Mouse (Mus musculus): ENCODE measurements around the gene Natd1.

Natd1 gene

GRCm38 (mm10) chr11:60931869-60932481 is 17.4 kb upstream of the Natd1 start, which contains the start of gene Map2k3:
Map2k3 (plus strand) TSS chr11:60932033.
- peak; percentile 93 to 95 for DNase-seq

- no peak for DNase-seq
Observed at GRCm38 (mm10) chr11:60931282-60931868, 16.8 kb upstream of the Natd1 start.

- no peak for DNase-seq
Observed at GRCm38 (mm10) chr11:60930724-60931281, 16.3 kb upstream of the Natd1 start.

DNA sequence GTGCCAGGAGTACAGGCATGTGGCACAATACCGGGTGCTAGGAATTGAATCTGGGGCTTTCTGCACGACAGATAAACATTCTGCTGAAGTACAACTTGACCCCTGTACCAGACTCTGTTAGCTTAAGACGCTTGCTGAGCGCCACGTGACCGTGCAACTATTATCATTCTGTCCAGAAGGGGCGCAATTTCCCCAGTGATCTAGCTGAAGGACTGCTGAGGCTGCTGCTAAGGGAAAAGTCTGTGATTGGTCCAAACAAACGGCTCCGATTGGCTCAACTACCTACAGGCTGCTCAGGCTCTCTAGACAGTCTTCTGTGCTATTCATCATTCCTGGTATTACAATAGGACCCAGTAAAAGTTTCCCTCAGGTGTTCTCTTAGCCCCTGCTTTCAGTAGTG is 12.7 kb upstream of the Natd1 start:
- DNase-seq = peak; percentile 82 to 83

DNA sequence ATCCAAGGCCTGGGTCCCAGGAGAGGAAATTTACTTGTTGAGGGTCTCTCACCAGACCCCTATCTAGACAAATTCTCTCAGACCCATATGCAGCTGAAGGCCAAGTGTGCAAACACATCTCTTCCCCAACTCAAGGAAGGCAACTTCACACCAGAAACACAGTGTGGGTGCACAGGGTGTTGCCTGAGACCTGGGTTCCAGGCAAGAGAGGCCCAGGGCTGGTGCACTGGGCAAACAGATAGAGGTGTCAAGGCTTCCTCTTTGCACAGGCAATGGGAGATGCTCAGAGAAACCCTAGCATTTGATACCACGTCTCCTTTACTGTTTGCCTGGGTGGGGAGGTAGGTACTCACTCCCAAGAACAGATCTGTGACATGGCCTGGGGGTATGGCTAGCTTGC is 10.4 kb upstream of the Natd1 start:
- DNase-seq = no peak

- DNase-seq = no peak
Observed at GRCm38 (mm10) chr11:60924498-60924897, 9.9 kb upstream of the Natd1 start.

DNA sequence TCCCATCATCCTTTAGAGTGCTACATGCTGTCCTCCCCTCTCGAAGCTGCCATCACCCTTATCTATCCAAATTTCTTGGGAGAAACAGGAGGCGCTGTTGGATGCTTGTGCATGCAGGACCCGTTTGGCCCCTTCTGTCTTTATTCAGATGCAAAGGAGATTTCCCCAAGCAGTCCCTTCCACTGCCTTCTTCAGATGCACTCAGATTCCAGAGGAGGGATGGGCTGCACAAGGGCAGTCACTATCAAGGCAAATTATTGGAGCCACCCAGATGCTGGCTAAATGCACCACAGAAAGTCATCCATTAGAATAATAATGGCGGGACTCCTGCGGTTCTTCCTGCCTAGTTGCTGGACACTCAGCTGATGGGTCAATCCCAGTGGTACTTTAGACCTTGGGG is 8.4 kb upstream of the Natd1 start:
- DNase-seq = no peak

DNA sequence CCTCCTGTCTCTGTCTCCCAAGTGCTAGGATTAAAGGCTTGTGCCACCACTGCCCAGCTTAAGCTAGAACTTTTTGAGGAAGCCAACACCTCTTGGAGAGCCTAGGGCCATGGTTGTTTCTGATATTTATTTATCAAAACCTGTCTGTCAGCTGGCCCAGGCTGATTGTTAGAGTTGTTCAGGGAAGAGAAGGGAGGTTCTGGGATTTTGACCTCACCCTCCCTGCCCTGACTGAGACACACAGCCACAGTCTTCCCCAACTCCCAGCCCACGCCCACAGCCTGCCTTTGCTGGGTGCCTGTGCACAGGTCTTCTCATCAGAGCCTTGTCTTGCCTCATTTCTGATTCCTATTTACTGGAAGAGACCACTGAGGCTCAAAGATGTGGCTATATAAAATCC is 7.6 kb upstream of the Natd1 start:
- DNase-seq = no peak

- DNase-seq = no peak
Observed at GRCm38 (mm10) chr11:60920021-60920420, 5.5 kb upstream of the Natd1 start.

DNA sequence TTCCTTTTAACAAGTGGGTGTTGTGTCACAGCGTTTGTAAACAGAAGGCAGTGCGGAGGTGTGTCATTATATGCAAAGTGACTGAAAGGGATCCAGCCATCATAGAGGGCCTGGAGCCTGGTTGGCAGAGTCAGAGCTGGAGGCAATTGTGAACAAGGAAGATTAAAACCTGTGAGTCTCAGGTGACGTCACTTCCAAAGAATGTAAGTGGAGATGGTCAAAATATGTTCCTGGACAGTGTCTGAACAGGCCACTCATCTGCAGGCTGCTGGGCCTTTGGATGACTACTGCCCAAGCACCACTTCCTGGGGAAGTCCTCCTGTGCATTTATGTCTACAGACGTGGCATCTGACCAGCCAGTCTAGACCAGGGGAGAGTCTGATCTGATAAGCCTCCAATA is 651 bp upstream of the Natd1 start:
- no peak for DNase-seq

DNA sequence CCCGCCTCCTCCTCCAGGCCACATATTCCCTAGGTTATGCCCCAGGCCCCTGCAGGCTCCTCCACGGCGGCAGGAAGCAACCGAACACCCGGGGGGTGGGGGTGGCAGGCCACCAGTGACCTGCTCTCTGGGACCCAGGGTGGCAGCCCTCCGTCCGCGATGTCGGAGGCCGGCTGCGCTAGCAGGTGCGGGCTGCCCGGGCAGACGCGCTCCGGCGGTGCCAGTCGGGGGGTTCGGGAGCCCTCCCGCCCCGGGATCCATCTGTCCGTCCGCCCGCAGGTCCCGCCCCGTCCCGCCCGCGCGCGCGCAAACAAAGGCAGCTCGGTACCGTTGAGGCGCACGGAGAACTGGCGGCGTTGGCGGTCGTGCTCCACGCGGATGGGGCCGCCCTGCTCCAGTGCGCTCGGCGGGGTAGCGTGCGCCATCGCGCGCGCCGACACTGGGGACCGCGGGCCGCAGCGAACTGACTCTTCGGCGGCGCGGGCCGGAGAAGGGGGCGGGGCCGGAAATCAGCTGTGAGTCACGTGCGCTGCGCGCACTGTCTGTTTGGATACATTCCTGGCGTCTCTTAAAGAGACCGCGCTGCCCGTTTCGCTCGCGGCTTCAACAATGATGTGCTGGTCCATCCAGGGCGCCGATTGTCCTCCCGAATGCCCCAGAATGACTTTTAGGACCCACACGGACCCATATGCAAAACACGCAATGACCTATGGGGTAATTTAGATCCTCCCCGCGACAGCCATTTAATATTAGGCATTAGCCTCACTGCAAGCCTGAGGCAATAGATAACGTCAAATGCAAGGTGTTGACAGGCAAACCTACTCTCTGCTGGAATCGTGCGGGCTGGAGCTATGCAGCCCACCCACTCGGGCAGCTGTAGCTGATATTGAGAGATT is 1.0 kb downstream of the Natd1 start:
- DNase-seq = peak; percentile 88 to 89

- no peak for DNase-seq
Observed at GRCm38 (mm10) chr11:60912525-60912973, 2.0 kb downstream of the Natd1 start.

GRCm38 (mm10) chr11:60909626-60910025 is 4.9 kb downstream of the Natd1 start:
- DNase-seq = no peak

- no peak for DNase-seq
Observed at GRCm38 (mm10) chr11:60908073-60908472, 6.5 kb downstream of the Natd1 start.

GRCm38 (mm10) chr11:60906449-60906848 is 8.1 kb downstream of the Natd1 start:
- DNase-seq = no peak

DNA sequence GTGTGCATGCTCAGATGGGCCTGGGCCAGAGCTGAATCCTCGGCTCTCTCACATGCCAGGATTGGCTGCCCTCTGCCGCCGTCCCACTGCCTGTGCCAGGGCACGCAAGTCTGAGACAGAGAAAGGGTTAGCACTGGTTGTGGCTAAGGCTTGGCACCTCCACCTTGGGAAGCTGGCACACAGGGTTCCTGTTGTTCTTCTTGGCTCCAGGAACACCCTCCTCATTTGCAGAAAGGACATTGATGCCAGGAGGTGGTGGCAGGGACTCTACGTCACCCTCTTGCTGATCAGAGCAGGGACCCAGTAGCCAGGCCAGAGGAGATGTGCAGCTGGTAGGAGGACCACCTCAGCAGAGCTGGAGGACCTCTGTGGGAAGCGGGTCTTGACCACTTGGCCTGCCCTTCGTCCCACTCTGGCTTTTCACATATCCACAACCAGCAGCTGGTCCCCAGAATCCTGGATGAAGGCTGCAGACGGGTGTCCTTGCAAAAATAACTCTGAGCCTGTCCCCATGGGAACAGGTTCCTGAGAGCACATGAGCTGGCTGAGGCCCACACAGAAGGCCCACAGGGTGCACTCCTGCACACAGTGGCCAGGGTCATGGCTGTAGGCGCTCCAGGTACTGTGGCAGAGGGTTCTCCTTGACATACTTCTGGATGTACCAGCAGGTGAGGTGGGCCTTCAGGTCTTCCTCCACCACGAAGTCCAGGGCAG is 9.0 kb downstream of the Natd1 start:
- DNase-seq = no peak

DNA sequence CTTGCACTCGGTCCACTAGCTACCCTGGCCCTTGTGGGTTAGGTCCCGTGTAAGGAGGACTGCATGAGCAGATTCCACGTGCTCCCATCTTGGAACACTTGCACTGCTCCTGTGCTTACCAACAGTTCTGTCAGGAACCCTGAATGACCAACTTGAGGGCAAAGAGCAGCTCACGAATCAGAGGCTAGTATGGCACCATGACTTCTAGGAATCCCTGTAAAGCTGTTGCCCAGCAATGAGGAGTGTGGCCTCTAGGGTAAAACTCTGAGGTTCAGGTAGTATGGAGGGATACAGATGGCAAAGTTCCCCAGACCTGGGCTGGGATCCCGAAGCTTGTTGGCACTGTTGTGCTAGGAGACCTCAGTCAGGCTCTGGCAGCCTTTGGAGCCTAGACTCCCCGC is 10.9 kb downstream of the Natd1 start:
- DNase-seq = no peak

GRCm38 (mm10) chr11:60902486-60902885 is 12.1 kb downstream of the Natd1 start:
- DNase-seq = no peak

GRCm38 (mm10) chr11:60902001-60902400 is 12.5 kb downstream of the Natd1 start:
- DNase-seq = no peak

GRCm38 (mm10) chr11:60895915-60896314 is 18.6 kb downstream of the Natd1 start:
- no peak for DNase-seq

DNA sequence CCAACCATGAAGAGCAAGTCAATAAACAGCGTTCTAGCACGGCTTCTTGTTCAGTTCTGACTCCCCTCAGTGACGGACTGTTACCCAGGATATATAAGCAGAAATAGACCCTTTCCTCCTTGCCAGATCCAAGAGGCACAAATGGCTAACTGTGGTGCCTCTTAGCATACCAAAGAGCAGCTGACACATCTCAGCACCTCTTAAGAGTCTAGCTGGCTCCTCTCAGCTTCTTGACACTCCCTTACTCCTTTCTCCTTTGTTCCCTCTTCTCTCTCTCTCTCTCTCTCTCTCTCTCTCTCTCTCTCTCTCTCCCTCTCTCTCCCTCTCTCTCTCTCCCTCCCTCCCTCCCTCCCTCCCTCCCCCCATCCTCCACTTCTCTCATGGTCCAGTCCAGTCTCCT is 23.8 kb downstream of the Natd1 start:
- no peak for DNase-seq

DNA sequence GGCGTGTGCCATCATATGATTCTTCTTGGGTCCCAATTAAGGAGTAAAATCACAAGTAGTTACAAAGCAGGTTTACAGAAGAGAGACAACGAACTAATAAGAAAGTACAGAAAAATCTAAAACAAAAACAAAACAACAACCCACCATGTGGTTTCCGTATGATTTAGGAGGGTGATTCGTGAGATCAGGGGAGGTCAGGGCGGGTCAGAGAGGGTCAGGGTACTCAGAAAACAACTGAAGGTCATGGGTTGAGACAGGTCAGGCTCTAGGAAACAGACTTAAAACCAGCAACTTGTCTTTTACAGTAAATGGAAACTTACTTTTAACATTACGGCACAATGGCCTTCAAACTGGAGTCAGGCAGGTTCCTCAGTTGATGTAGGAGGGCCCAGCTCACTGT is 24.3 kb downstream of the Natd1 start:
- no peak for DNase-seq

GRCm38 (mm10) chr11:60889861-60890260 is 24.7 kb downstream of the Natd1 start:
- DNase-seq = no peak
